Mouse (Mus musculus) kidney, postnatal 25 days (tissue): ENCODE results near the gene Rbak.
"Not testable (repeated sequence)": the region's sequence is repeated elsewhere in the genome, so short reads cannot be mapped to it uniquely, and the experiment has no call there.

ENCODE experiments used
- DNase-seq, 2 experiments: peaks; one replicate each; pipeline ENCODE4 v3.0.0; 2021; ENCODE audit warnings: mixed read lengths in 2 of 2

The Rbak gene

GRCm38 (mm10) chr5:143180255-143181076 is at the start of gene Rbak, which contains the start of gene Spdye4b:
Gene Rbak (minus strand): TSS chr5:143180775.
Gene Spdye4b (plus strand): TSS chr5:143181017.
- peak; percentile 94 to 97 for DNase-seq

- DNase-seq = no peak
These were observed 46.2 kb upstream of the Rbak start, which contains the start of gene Spdye4a for GRCm38 (mm10) chr5:143226790-143227189. Gene Spdye4a (minus strand): TSS chr5:143226890.

GRCm38 (mm10) chr5:143222287-143222686 is 41.7 kb upstream of the Rbak start:
- no peak for DNase-seq

DNA sequence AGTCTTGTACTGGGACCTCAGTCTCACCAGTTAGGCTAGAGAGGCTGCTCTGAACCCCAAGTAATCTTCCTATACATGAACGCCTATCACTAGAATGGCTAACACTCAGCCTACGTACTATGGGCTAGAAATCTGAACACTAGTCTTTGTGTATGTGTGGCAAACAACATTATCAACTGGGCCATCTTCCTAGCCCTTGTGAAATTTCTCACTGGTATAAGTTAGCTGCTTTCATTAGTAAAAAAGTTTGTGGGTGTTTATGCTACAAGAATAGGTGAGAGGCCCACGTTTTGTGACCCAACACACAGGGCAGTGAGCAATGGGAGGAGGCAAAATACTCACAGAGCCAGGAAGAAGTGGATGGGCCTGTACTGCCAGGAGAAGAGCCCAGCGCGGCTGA is 40.4 kb upstream of the Rbak start:
- DNase-seq = no peak

GRCm38 (mm10) chr5:143213832-143214231 is 33.3 kb upstream of the Rbak start:
- no peak for DNase-seq

DNA sequence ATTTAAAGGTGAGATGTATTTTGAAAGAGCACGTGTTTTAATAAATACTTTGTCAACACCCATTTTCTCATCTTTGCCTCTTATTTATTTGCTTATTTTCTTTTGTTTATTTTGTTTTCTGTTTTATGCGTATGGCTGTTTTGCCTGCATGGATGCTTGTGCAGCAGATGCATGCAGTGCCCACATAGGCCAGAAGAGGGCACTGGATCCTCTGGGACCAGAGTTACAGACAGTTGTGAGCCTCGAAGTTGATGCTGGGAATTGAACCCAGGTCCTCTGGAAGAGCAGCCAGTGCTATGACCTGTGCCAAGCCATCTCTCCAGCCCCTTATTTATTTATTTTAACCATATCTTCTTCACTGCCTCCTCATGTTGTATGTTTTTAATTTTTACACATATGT is 24.4 kb upstream of the Rbak start:
- no peak for DNase-seq

DNA sequence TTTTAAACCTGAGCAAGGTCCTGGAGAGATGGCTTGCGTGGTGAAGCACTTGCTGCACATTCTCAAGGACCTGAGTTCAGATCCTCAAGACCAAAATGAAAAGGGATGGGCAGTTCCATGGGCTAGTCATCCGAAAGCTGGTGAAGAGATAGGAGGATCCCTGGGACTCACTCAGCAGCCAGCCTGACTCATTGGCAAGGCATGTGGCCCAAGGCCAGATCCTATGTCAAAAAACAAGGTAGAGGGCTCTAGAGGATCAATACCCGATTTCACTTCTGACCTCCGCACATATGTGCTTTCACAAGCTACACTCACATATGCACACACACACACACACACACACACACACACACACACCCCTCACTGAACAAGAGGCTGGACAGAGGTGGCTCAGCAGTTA is 15.9 kb upstream of the Rbak start:
- no peak for DNase-seq

GRCm38 (mm10) chr5:143195166-143195565 is 14.6 kb upstream of the Rbak start:
- no peak for DNase-seq

DNA sequence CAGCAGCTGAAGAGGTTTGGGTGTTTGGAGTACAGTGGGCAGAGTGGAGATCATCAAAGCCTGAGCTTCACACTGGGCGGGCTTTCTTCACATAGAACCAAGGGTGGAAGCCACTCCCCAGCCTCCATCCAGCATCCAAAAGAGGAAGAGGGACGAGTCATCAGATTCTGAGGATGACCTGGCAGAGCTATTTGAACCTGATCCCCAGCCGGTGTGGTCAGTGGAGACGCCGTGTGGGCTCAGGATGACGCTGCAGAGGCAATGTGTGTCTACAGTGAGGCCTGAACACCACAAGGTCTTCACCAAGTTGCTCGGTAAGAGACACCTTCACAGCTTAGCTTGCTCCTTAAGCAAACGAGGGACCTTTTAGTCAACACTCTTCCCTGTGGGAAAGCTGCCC is 14.2 kb upstream of the Rbak start:
- DNase-seq = not testable (repeated sequence)

- DNase-seq = no peak
These were observed 12.2 kb upstream of the Rbak start for GRCm38 (mm10) chr5:143192806-143193205.

- DNase-seq = not testable (repeated sequence)
These were observed 7.4 kb upstream of the Rbak start for GRCm38 (mm10) chr5:143188014-143188413.

- no peak for DNase-seq
These were observed 1.4 kb downstream of the Rbak start for GRCm38 (mm10) chr5:143179179-143179578.

GRCm38 (mm10) chr5:143177541-143178200 is 2.9 kb downstream of the Rbak start:
- no peak for DNase-seq

DNA sequence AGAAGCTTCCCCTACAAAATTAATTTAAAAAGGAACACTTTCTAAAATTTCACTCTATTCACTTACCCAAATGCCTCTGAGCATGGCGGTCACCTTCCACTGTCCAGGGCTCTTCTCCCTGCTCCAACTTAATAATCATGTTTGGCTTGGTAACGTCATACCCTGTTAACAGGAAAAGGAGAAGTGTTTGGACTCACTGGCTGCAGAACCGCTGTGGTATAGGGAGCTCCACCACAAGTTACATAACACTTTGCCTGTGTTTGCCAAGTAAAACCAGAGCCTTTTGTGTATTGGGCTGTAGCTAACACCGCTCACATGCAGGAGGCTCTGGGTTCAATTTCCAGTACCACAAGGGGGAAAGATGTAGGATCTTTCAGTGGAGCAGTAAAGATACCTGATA is 4.6 kb downstream of the Rbak start:
- no peak for DNase-seq

DNA sequence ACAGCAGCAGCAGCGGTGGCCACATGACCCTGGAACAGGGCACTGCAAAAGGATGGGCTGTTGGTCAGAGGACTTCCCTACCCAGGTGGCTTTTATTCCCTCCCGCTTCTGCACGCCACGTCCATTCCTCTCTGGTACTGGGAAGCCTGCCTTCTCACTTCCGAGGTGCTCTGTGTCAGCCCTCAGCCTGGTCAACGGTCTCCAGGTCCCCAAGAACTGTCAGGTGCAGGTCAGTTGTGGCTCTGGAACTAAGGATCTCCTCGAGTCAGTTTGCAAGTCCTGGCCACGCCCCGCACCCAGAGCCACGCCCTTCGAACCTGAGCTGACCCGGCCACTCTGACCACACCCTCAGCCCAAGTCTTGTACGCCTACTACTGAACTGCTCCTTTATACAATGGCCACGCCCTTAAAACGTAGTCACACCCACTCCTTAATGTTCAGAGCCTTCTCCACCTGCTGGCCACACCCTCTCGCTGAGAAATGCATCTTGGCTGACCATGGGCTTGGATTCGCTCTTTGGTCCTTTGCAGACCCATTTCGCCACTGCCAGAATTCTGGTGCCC is 15.0 kb downstream of the Rbak start:
- peak; percentile 38 to 63 for DNase-seq

DNA sequence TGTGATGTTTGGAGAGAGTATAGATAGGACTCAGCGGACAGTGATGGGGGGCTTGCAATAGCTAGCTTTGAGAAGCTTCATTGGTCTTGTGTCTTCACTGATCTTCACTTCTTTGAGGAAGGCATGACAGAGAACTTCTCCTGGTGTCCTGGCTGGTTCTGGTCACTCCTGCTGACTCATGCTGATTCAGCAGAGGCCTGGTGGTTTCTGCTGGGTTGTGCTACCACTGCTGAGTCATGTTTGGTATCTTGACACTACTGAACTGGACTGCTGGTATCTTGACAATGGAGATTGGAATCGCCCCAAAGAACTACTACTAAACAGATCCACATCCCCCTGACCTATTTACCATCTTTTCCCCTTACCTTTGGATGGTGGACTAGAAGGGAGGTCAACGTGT is 25.0 kb downstream of the Rbak start:
- no peak for DNase-seq

GRCm38 (mm10) chr5:143153756-143154155 is 26.8 kb downstream of the Rbak start:
- DNase-seq = peak; percentile 18 to 50

GRCm38 (mm10) chr5:143150044-143150443 is 30.5 kb downstream of the Rbak start:
- no peak for DNase-seq

DNA sequence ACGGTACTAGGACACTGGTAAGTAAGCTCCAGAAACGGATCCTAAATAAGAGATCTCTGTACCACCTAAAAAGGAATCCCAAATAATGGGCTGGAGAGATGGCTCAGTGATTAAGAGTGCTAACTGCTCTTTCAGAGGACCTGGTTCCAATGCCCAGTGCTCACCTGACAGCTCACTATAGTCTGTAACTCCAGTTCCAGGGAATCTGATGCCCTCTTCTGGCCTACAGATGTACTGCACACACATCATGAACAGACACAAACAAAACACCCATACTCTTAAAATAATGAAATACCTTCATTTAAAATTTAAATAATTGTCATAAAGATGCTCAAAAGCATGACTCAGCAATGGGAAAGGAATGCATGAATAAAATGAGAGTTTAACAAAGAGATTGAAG is 31.0 kb downstream of the Rbak start:
- no peak for DNase-seq

- DNase-seq = no peak
These were observed 31.9 kb downstream of the Rbak start for GRCm38 (mm10) chr5:143148661-143149060.

- no peak for DNase-seq
These were observed 33.1 kb downstream of the Rbak start, which contains the start of gene Olfr718-ps1 for GRCm38 (mm10) chr5:143147481-143147880. Gene Olfr718-ps1 (minus strand): TSS chr5:143147581.

DNA sequence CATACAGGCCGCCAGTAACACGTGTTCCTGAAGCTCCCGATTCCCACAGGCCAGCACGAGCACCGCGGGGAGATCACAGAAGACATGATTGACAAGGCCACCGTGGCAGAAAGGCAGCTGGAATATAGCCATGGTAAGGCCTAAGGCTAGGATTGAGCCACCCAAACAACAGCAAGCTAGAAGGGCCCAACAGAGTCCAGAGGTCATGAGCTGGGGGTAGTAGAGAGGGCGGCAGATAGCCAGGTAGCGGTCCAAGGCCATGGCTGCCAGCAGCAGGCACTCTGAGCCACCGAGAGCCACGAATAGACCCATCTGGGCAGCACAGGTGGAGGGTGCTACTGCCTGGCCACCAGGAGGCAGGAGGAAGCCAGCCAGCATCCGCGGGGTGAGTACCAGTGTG is 43.0 kb downstream of the Rbak start:
- no peak for DNase-seq

GRCm38 (mm10) chr5:143135042-143135441 is 45.5 kb downstream of the Rbak start:
- DNase-seq = no peak
